Mouse (Mus musculus) midbrain, embryonic 16.5 days (tissue): Measurements from ENCODE around the gene Mgat4d. TPM values are rescaled to one million over a fixed set of nuclear protein-coding genes. Genes with fewer than 3 reads are reported as not detected.

Source experiments
- ATAC-seq: fragments of 200-750 bp; cut with Nextera tagmentation; 2 replicates; pipeline ENCODE4 v1.8.0; 2017; ENCODE audit warnings: moderate TSS enrichment
- H3K27ac ChIP-seq: fragments of 300-500 bp; sonication (generic); 2 replicates; pipeline ENCODE4 v1.5.1; 2014; ENCODE audit warnings: mild to moderate bottlenecking, low read length, mixed read lengths
- H3K27me3 ChIP-seq: fragments of 300-500 bp; sonication (generic); 2 replicates; pipeline ENCODE4 v1.6.1; 2014; ENCODE audit warnings: low read depth, low read length, mixed read lengths; ENCODE audit not compliant: control insufficient read depth, insufficient read depth
- H3K36me3 ChIP-seq: fragments of 300-500 bp; sonication (generic); 2 replicates; pipeline ENCODE4 v1.6.1; 2014; ENCODE audit warnings: mild to moderate bottlenecking, low read length, moderate library complexity, mixed read lengths; ENCODE audit not compliant: control insufficient read depth, insufficient read depth
- H3K4me1 ChIP-seq: fragments of 300-500 bp; sonication (generic); 2 replicates; pipeline ENCODE4 v1.6.1; 2014; ENCODE audit warnings: mild to moderate bottlenecking, low read length, mixed read lengths; ENCODE audit not compliant: control insufficient read depth, insufficient read depth
- H3K4me2 ChIP-seq: fragments of 300-500 bp; sonication (generic); 2 replicates; pipeline ENCODE4 v1.6.1; 2014; ENCODE audit warnings: mild to moderate bottlenecking, low read length, mixed read lengths
- H3K4me3 ChIP-seq: fragments of 300-500 bp; sonication (generic); 2 replicates; pipeline ENCODE4 v1.5.1; 2014; ENCODE audit warnings: low read depth, mild to moderate bottlenecking, low read length, moderate library complexity, mixed read lengths
- H3K9ac ChIP-seq: fragments of 300-500 bp; sonication (generic); 2 replicates; pipeline ENCODE4 v1.6.1; 2014; ENCODE audit warnings: low read depth, low read length, mixed read lengths
- H3K9me3 ChIP-seq: fragments of 300-500 bp; sonication (generic); replicated peaks from 2 replicates; pipeline ENCODE4 v1.6.1; 2014; ENCODE audit warnings: mild to moderate bottlenecking, low read length, mixed read lengths; ENCODE audit not compliant: control insufficient read depth, poor library complexity, severe bottlenecking
- WGBS: fragments of 180-500 bp; shearing (Covaris S2); extraction: QIAGEN DNeasy Blood & Tissue Kit; methylation state at CpG from one replicate; pipeline ENCODE4 v1.1.7; 2014; 5-methylcytosine and 5-hydroxymethylcytosine counted together
- polyA plus RNA-seq: library from polyadenylated mRNA; unstranded; fragments of >200 nt; fragmentation: Nextera tagmentation; extraction: Ambion mirVana; gene quantifications from 2 replicates; pipeline ENCODE4 v1.2.1, GENCODE M21; 2015

The Mgat4d gene
- polyA plus RNA-seq, 1 experiment from 2014 or later: not detected

- Histone ChIP-seq H3K4me3 (no peak overlapping the region), H3K4me2 (no peak overlapping the region), H3K9me3 (no peaks in the 10 kb centered on the region), H3K36me3 (0 out of 2 replicates have a peak, but pooled peaks cover 2% of the 10 kb centered on the region), H3K9ac (no peak overlapping the region), H3K4me1 (no peaks in the 10 kb centered on the region), H3K27me3 (no peaks in the 10 kb centered on the region), H3K27ac (no peak overlapping the region)
- WGBS: 89% methylated on average over 10 of the region's 10 CpGs
- ATAC-seq: no peak
Observed at GRCm38 (mm10) chr8:83405548-83405947, 57.3 kb downstream of the Mgat4d start.

DNA sequence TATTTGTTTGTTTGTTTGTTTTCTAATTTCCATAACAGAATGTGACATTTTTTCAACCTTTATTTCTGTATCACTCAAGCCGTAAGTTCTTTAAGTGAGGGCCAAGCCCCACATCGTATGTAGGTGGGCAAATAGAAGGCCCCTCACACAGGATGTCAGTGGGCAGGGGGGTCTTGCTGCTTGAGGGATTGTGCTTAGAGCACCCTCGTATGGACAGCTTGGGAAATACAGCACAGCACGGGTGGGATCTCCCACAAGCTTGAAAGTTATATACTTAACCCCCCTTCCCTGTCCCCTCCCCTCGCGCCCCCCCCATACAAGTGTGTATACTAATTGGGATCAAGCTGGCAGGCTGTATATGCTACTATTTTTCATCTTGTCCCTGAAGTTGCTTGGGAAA lies 58.6 kb downstream of the Mgat4d start:
- no peaks in the 10 kb centered on the region for H3K9me3 ChIP-seq
- 28% methylated on average over 6 of the region's 6 CpGs for WGBS
- no peak overlapping the region for H3K4me2 ChIP-seq
- no peaks in the 10 kb centered on the region for H3K4me1 ChIP-seq
- no peaks in the 10 kb centered on the region for H3K27me3 ChIP-seq
- H3K9ac ChIP-seq: no peak overlapping the region
- no peak for ATAC-seq
- H3K36me3 ChIP-seq: no peaks in the 10 kb centered on the region
- H3K4me3 ChIP-seq: no peak overlapping the region
- no peak overlapping the region for H3K27ac ChIP-seq

DNA sequence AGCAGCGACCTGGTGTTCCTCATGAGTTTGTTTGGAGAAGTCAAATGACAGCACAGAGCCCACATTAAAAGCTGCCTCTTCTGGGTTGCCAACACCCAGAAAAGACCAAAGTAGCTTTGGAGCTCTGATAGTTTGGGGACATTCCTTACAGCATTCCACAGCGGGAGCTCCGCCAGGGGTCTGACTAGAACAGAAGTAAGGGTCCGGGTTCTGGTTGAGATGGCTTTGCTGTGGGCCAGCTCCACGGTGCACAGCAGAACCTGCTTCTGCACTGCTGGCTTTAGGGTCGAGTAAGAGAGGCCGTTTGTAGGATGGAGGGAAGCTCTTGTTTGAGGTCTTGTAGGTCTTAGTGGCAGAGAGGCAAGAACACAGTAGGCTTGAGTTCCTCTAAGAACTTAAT lies 60.2 kb downstream of the Mgat4d start:
- Histone ChIP-seq H3K9ac (no peak overlapping the region), H3K36me3 (no peaks in the 10 kb centered on the region)
- no peak for ATAC-seq

DNA sequence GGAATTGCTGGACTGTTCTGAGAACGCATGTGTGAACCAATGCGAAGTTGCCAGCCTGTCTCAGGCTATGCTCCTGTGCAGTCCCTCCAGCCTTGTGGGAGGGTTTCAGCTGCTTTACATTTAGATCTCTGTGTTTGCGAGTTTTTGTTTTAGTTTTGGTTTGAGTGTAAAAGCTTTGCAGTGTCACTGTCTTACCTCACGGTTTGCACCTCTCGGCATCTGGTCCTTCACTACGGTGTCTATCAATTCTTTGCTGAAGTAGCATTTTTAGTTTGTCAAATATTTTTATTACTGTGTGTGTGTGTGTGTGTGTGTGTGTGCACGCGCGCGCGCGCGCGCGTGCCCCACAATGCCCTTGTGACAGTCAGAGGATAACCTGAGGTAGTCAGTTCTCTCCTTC lies 68.6 kb downstream of the Mgat4d start:
- no peak overlapping the region for H3K9ac ChIP-seq
- no peak for ATAC-seq
- H3K36me3 ChIP-seq: no peaks in the 10 kb centered on the region
- WGBS: 97% methylated on average over 15 of the region's 15 CpGs
- H3K9me3 ChIP-seq: no peaks in the 10 kb centered on the region
- no peak overlapping the region for H3K27ac ChIP-seq
- H3K4me2 ChIP-seq: no peak overlapping the region
- H3K4me3 ChIP-seq: no peak overlapping the region
- no peaks in the 10 kb centered on the region for H3K4me1 ChIP-seq
- no peaks in the 10 kb centered on the region for H3K27me3 ChIP-seq

More for the DNA sequence above, 60.2 kb downstream of the Mgat4d start:
- no peaks in the 10 kb centered on the region for H3K4me1 ChIP-seq
- no peaks in the 10 kb centered on the region for H3K27me3 ChIP-seq
- 84% methylated on average over 7 of the region's 7 CpGs for WGBS
- no peak overlapping the region for H3K4me3 ChIP-seq
- H3K27ac ChIP-seq: no peak overlapping the region
- H3K9me3 ChIP-seq: no peaks in the 10 kb centered on the region
- H3K4me2 ChIP-seq: no peak overlapping the region

GRCm38 (mm10) chr8:83417970-83418369 lies 69.7 kb downstream of the Mgat4d start:
- 83% methylated on average over 6 of the region's 6 CpGs for WGBS
- Histone ChIP-seq H3K27ac (no peak overlapping the region), H3K27me3 (no peaks in the 10 kb centered on the region), H3K4me2 (no peak overlapping the region), H3K4me1 (no peaks in the 10 kb centered on the region), H3K36me3 (no peaks in the 10 kb centered on the region), H3K9ac (no peak overlapping the region), H3K9me3 (no peaks in the 10 kb centered on the region), H3K4me3 (no peak overlapping the region)
- no peak for ATAC-seq

DNA sequence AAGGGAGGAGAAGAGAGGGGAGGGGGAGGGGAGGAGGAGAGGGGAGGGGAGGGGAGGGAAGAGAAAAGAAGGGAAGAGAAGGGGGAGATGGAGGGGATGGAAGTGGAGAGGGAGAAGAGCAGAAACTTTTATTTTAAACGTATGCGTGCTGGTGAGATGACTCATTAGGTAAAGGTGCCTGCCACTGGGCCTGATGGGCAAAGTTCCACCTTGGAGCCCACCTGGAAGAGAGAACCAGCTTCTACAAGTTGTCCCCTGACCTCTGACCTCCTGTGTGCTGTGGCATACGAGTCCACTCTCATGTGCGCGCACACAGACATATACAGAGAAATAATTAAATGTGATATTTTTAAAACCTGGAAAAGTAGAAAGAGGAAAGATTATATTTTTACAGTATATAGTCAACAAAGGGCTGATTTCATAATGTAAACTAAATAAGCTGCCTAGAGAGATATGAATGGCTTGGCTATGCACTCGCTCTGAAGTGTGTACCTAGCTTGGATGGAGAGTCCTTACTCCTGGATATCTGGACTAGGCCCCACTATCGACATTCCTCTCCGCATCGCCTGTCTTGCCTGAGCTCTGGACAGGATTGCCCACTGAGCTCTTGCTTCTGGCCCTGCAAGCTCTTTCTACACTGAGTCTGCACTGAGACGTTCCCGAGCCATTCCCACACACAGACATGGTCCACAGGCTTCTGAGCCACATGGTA lies 70.7 kb downstream of the Mgat4d start:
- Histone ChIP-seq H3K4me3 (no peak overlapping the region), H3K9me3 (no peaks in the 10 kb centered on the region), H3K36me3 (no peaks in the 10 kb centered on the region), H3K27me3 (no peaks in the 10 kb centered on the region), H3K4me2 (no peak overlapping the region), H3K27ac (no peak overlapping the region), H3K4me1 (no peaks in the 10 kb centered on the region), H3K9ac (no peak overlapping the region)
- WGBS: 91% methylated on average over 11 of the region's 11 CpGs
- ATAC-seq: no peak

- Histone ChIP-seq H3K9me3 (no peaks in the 10 kb centered on the region), H3K9ac (no peak overlapping the region), H3K4me1 (no peaks in the 10 kb centered on the region), H3K4me3 (no peak overlapping the region), H3K27ac (no peak overlapping the region), H3K36me3 (peaks cover under 1% of the 10 kb centered on the region; the same call in 1 of the 2 replicates), H3K4me2 (no peak overlapping the region), H3K27me3 (no peaks in the 10 kb centered on the region)
- 100% methylated on average over 1 of the region's 1 CpGs for WGBS
- no peak for ATAC-seq
Observed at GRCm38 (mm10) chr8:83421354-83421753, 73.1 kb downstream of the Mgat4d start.

DNA sequence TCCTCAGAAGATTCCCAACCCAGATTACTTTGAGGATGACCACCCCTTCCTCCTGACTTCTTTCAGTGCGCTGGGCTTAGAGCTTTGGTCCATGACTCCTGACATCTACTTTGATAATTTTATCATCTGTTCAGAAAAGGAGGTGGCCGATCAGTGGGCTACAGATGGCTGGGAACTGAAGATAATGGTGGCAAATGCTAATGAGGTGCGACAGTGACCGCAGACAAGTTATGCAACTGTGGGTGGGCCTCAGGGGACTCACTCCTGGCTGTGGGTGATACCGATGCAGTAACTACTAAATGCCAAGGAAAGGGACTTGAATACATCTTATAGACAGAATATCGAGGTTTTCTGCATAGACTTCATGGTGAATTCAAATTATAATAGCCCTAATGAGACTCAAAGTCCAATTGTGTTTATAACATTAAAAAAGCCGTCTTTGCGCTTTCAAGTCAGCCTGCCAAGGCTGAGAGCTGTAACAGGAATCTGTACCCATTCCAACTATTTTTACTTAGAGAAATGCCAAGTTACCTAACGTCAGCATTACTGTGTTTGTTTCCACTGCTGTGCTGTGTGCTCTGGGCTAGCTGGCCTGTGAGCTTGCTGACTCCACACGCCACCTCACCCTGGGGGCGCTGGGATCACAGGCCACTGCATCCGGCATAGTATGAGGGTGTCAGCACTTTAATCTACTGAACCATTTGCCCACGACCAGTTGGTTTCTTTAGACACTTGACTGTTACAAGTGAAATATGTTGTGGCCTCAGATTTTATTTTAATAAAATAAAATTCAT lies 75.0 kb downstream of the Mgat4d start:
- H3K4me2 ChIP-seq: no peak overlapping the region
- ATAC-seq: no peak
- no peaks in the 10 kb centered on the region for H3K27me3 ChIP-seq
- H3K9ac ChIP-seq: no peak overlapping the region
- H3K4me1 ChIP-seq: no peaks in the 10 kb centered on the region
- no peak overlapping the region for H3K27ac ChIP-seq
- H3K9me3 ChIP-seq: no peaks in the 10 kb centered on the region
- no peak overlapping the region for H3K4me3 ChIP-seq
- WGBS: 69% methylated on average over 13 of the region's 13 CpGs
- peaks cover 2% of the 10 kb centered on the region; the same call in 1 of the 2 replicates for H3K36me3 ChIP-seq

GRCm38 (mm10) chr8:83425202-83425601 lies 76.9 kb downstream of the Mgat4d start:
- Histone ChIP-seq H3K9me3 (no peaks in the 10 kb centered on the region), H3K27ac (no peak overlapping the region), H3K9ac (no peak overlapping the region), H3K4me1 (no peaks in the 10 kb centered on the region), H3K4me3 (no peak overlapping the region), H3K36me3 (peaks cover 2% of the 10 kb centered on the region; the same call in 1 of the 2 replicates), H3K27me3 (no peaks in the 10 kb centered on the region), H3K4me2 (no peak overlapping the region)
- ATAC-seq: no peak
- WGBS: 91% methylated on average over 6 of the region's 6 CpGs
